Mouse (Mus musculus) midbrain, embryonic 14.5 days (tissue): ENCODE measurements at regions not wholly inside any gene's neighbourhood (a gene's known extent, or its start where the extent isn't known, plus 50 kb on each side); places are given as distances from the start of the nearest gene placed in this dataset.

Source experiments
- ATAC-seq: fragments of 200-750 bp; cut with Nextera tagmentation; 2 replicates; pipeline ENCODE4 v1.8.0; 2017; ENCODE audit warnings: moderate number of reproducible peaks, moderate library complexity; ENCODE audit not compliant: low FRiP score, low TSS enrichment
- DNase-seq: peaks from one replicate; pipeline ENCODE4 v3.0.0-alpha.2; 2015
- H3K27ac ChIP-seq: fragments of 300-500 bp; sonication (generic); replicated peaks from 2 replicates; pipeline ENCODE4 v1.5.1; 2014; ENCODE audit warnings: mild to moderate bottlenecking, low read depth, low read length, moderate library complexity
- H3K27me3 ChIP-seq: fragments of 300-500 bp; sonication (generic); 2 replicates; pipeline ENCODE4 v1.6.1; 2014; ENCODE audit warnings: low read length, control low read depth, mixed read lengths; ENCODE audit not compliant: control insufficient read depth, insufficient read depth
- H3K36me3 ChIP-seq: fragments of 300-500 bp; sonication (generic); 2 replicates; pipeline ENCODE4 v1.6.1; 2014; ENCODE audit warnings: low read length, control low read depth; ENCODE audit not compliant: control insufficient read depth, insufficient read depth
- H3K4me1 ChIP-seq: fragments of 300-500 bp; sonication (generic); 2 replicates; pipeline ENCODE4 v1.6.1; 2014; ENCODE audit warnings: mild to moderate bottlenecking, antibody characterized with exemption, low read length, control low read depth; ENCODE audit not compliant: control insufficient read depth, insufficient read depth
- H3K4me2 ChIP-seq: fragments of 300-500 bp; sonication (generic); 2 replicates; pipeline ENCODE4 v1.6.1; 2014; ENCODE audit warnings: mild to moderate bottlenecking, low read length, moderate library complexity
- H3K4me3 ChIP-seq: fragments of 300-500 bp; sonication (generic); replicated peaks from 2 replicates; pipeline ENCODE4 v1.5.1; 2014; ENCODE audit warnings: low read depth, low read length
- H3K9ac ChIP-seq: fragments of 300-500 bp; sonication (generic); replicated peaks from 2 replicates; pipeline ENCODE4 v1.6.1; 2014; ENCODE audit warnings: mild to moderate bottlenecking, low read length, moderate library complexity
- H3K9me3 ChIP-seq: fragments of 300-500 bp; sonication (generic); 2 replicates; pipeline ENCODE4 v1.6.1; 2016; ENCODE audit warnings: low read length, control low read depth, mixed read lengths; ENCODE audit not compliant: control insufficient read depth
- WGBS: fragments of 180-500 bp; shearing (Covaris S2); extraction: QIAGEN DNeasy Blood & Tissue Kit; methylation state at CpG from one replicate; pipeline ENCODE4 v1.1.7; 2014; 5-methylcytosine and 5-hydroxymethylcytosine counted together

DNA sequence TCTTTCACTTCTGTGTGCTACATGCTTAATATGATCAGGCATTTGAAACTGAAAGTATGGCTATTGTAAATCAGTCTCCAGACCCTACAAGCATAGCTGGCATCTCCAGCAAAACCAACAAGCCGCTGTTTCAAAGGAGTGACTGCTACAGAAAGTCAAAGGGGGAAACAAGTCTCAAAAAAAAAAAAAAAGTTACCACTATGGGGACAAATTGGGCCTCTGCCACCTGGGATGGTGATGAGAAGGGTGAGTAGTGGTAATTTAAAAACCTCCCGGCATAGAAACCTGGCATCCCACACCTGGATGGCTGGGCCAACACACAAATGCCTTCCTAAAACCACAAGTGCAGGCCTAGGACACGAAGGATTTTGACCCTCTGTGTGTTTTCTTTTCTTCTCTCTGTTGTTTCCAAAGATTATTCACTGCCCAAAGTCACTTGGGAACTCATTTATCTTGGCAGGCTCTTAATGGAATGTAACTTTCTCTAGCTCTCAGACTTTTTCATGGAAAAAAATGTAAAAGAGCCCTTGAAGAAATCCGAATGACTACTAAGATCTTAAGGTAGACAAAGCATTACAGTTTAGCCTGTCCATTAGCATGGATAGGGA, 78.9 kb upstream of the Dlg1 start:
- Histone ChIP-seq H3K27ac (no peak overlapping the region), H3K4me2 (no peak overlapping the region), H3K4me1 (no peaks in the 10 kb centered on the region; the same call in 1 of the 2 replicates), H3K9me3 (no peaks in the 10 kb centered on the region), H3K36me3 (no peaks in the 10 kb centered on the region), H3K9ac (no peak overlapping the region), H3K27me3 (no peaks in the 10 kb centered on the region), H3K4me3 (no peak overlapping the region)
- 75% methylated on average over 4 of the region's 4 CpGs for WGBS
- DNase-seq (no peak), ATAC-seq (no peak)

GRCm38 (mm10) chr16:31587036-31587435, 76.2 kb upstream of the Dlg1 start:
- no peak overlapping the region for H3K27ac ChIP-seq
- WGBS: 81% methylated on average over 1 of the region's 1 CpGs
- ATAC-seq: no peak

DNA sequence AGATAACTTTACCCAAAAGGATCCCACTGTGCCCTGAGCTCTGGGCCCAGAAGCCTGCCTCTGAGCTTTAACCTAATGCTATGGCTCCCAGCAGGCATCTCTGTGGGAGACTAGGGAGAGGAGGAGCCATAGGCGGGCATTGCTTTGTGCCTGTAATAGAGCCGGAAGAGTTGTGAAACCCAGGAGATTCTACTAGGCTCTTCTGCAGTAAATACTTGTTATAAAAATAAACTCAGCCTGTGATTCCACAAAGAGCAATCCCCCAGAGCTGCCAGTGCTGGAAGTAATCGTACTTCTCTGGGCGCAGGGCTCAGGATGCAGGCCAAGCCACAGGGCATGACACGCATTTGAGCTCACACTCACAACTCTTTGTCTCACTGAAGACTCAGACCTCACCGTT, 73.7 kb upstream of the Dlg1 start:
- Histone ChIP-seq H3K4me1 (peaks cover 26% of the 10 kb centered on the region), H3K27me3 (no peaks in the 10 kb centered on the region), H3K4me3 (no peak overlapping the region), H3K4me2 (no peak overlapping the region), H3K36me3 (no peaks in the 10 kb centered on the region), H3K27ac (no peak overlapping the region), H3K9ac (no peak overlapping the region), H3K9me3 (no peaks in the 10 kb centered on the region)
- WGBS: 18% methylated on average over 6 of the region's 6 CpGs
- ATAC-seq: no peak
- peak; percentile 25 for DNase-seq

More at GRCm38 (mm10) chr16:31587036-31587435, 76.2 kb upstream of the Dlg1 start:
- Histone ChIP-seq H3K4me1 (peaks cover 11% of the 10 kb centered on the region), H3K9ac (no peak overlapping the region), H3K4me3 (no peak overlapping the region), H3K9me3 (no peaks in the 10 kb centered on the region), H3K4me2 (no peak overlapping the region), H3K36me3 (no peaks in the 10 kb centered on the region), H3K27me3 (no peaks in the 10 kb centered on the region)
- DNase-seq: no peak

GRCm38 (mm10) chr16:31591565-31591964, 71.7 kb upstream of the Dlg1 start:
- Histone ChIP-seq H3K4me3 (no peak overlapping the region), H3K27ac (peak overlapping the region; percentile 77), H3K4me1 (peaks cover 26% of the 10 kb centered on the region), H3K9me3 (no peaks in the 10 kb centered on the region), H3K4me2 (peak overlapping the region; percentile 29; the same call in 1 of the 2 replicates), H3K27me3 (no peaks in the 10 kb centered on the region), H3K36me3 (no peaks in the 10 kb centered on the region), H3K9ac (no peak overlapping the region)
- WGBS: 50% methylated on average over 3 of the region's 3 CpGs
- 0 out of 2 replicates have a peak, but pooled peaks have one; percentile 12 for ATAC-seq
- no peak for DNase-seq

GRCm38 (mm10) chr16:31592014-31592871, 71.0 kb upstream of the Dlg1 start:
- Histone ChIP-seq H3K4me2 (peak overlapping the region; percentile 29), H3K27me3 (no peaks in the 10 kb centered on the region), H3K9ac (no peak overlapping the region), H3K36me3 (no peaks in the 10 kb centered on the region), H3K27ac (peak overlapping the region; percentile 77), H3K4me1 (peaks cover 26% of the 10 kb centered on the region), H3K4me3 (no peak overlapping the region), H3K9me3 (no peaks in the 10 kb centered on the region)
- ATAC-seq (peak; percentile 96), DNase-seq (peak; percentile 92)
- WGBS: 6% methylated on average over 7 of the region's 7 CpGs

GRCm38 (mm10) chr16:31592973-31593683, 70.1 kb upstream of the Dlg1 start:
- H3K9me3 ChIP-seq: no peaks in the 10 kb centered on the region
- DNase-seq (peak; percentile 21), ATAC-seq (0 out of 2 replicates have a peak, but pooled peaks have one; percentile 15)
- H3K9ac ChIP-seq: no peak overlapping the region
- H3K27me3 ChIP-seq: no peaks in the 10 kb centered on the region
- peak overlapping the region; percentile 77 for H3K27ac ChIP-seq
- WGBS: 24% methylated on average over 9 of the region's 9 CpGs
- H3K4me1 ChIP-seq: peaks cover 26% of the 10 kb centered on the region
- no peaks in the 10 kb centered on the region for H3K36me3 ChIP-seq
- H3K4me2 ChIP-seq: no peak overlapping the region
- no peak overlapping the region for H3K4me3 ChIP-seq

GRCm38 (mm10) chr16:31597965-31598364, 65.3 kb upstream of the Dlg1 start:
- Histone ChIP-seq H3K27ac (no peak overlapping the region), H3K9me3 (no peaks in the 10 kb centered on the region), H3K4me3 (no peak overlapping the region), H3K9ac (no peak overlapping the region), H3K27me3 (no peaks in the 10 kb centered on the region), H3K36me3 (no peaks in the 10 kb centered on the region), H3K4me2 (no peak overlapping the region), H3K4me1 (peaks cover 9% of the 10 kb centered on the region; the same call in 1 of the 2 replicates)
- WGBS: 84% methylated on average over 5 of the region's 5 CpGs
- no peak for ATAC-seq
- no peak for DNase-seq

DNA sequence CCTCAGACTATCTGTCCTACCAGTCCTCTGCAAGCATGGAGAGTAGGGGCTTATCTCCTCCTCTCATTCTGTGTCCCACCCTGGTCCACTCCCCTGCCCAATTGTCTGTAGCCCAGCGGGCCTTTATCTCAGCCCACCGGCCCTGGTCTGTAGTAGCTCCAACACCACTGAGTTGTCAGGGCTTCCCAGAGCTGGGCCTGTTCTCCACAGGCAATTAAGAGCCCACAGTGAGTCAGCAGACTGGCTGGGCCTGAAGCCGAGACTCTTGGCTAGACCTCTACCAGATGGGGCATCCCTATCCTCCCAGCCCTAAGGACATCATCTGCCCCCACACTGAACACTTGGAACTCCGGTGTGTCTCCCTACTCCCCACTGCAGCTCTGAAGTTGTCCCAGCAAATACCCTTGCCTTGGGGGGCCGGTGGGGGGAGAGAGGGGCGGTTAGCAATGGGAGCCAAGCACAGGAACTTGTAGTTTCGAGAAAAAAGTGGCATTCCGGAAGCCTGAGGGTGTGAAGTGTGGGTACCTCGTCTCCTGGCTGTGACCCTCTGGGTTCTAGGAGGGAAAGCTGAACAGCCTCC, 64.7 kb upstream of the Dlg1 start:
- Histone ChIP-seq H3K36me3 (no peaks in the 10 kb centered on the region), H3K27me3 (no peaks in the 10 kb centered on the region), H3K4me3 (no peak overlapping the region), H3K4me1 (peaks cover 3% of the 10 kb centered on the region; the same call in 1 of the 2 replicates), H3K9me3 (no peaks in the 10 kb centered on the region), H3K4me2 (no peak overlapping the region), H3K9ac (no peak overlapping the region), H3K27ac (no peak overlapping the region)
- ATAC-seq (no peak), DNase-seq (no peak)
- 82% methylated on average over 9 of the region's 9 CpGs for WGBS
